Mouse (Mus musculus) erythroblast, embryonic 14.5 days (primary cell): Measurements from ENCODE around the gene Ralgds.

ENCODE experiments used
- GATA1 ChIP-seq: IDR thresholded peaks from 2 replicates; pipeline ENCODE4 v1.6.1; 2012; ENCODE audit warnings: low read length, inconsistent platforms, mixed read lengths
- TAL1 ChIP-seq: IDR thresholded peaks from 3 replicates; pipeline ENCODE4 v1.6.1; 2012; ENCODE audit warnings: low read length, inconsistent platforms, mixed read lengths

DNA sequence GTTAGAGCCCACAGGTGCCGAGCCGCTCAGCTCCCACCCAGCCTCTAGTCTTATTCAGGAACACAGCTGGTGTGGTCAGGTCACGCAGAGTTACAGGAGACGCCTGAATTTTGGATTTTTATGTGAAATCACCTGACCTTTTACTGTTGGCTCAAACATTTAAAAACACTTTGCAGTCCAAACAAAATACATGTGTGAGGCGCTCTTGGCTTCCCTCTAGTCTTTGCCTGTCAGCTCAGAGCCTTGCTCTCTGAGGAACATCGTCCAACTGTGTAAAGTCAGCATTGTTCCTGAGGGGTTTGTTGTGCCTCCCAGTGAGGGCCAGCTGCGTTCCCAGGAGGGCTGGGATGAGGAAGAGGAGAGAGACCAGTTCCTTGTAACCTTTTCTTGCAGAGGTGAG lies 17.4 kb downstream of the Ralgds start:
- TF ChIP-seq TAL1 (no peak), GATA1 (no peak)
